Mouse (Mus musculus) urinary bladder, postnatal 36 days (tissue): ENCODE results near the gene Arpc3.
A peak's percentile ranks its signal among the peaks of the same experiment; 100 is the strongest.

ENCODE experiments used
- DNase-seq, 2 experiments: peaks; one replicate each; pipeline ENCODE4 v3.0.0; 2022; ENCODE audit warnings: low spot score in 2 of 2, mixed read lengths in 1 of 2

Gene Arpc3

DNA sequence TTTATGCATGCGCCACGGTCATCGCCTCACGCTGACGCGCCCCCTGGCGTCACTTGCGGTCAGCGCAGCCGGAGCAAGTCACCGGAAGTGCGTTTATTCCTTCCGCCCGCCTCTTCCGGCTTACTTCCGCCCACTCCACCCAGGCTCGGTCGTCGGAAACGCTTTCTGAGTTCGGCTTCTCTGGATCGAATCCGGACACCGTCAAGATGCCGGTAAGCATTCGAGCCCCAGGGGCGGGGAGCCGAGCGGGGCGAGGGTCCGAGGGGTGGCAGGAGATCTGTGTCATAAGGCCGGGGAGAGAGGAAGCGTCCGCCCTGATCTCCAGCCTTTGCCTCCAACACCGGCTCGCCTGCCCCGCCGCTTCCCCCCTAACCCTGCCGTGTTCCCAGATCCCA lies at the start of gene Arpc3:
Gene Arpc3 (plus strand): TSS at position 93 of the 395 bp plus-strand sequence.
- DNase-seq: peak; percentile 84 to 87

DNA sequence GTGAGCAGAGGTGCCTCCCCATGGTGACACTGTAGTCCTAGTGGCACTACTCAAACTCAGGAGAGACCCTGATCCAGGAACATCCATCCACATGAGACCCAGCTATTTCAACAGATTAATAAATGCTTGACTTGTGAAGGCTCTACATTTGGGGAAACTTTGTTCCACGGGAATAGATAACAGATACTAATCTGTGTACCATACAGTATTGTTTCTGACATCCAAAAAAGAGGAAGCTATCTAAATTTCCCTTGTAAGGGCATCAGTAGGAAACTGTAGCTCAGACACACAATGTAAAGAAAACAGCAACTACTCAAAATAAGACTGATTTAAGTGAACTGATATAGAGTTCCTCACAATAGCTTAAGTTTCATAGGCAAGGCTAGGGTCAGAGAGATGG lies 48.8 kb upstream of the Arpc3 start:
- DNase-seq: no peak

DNA sequence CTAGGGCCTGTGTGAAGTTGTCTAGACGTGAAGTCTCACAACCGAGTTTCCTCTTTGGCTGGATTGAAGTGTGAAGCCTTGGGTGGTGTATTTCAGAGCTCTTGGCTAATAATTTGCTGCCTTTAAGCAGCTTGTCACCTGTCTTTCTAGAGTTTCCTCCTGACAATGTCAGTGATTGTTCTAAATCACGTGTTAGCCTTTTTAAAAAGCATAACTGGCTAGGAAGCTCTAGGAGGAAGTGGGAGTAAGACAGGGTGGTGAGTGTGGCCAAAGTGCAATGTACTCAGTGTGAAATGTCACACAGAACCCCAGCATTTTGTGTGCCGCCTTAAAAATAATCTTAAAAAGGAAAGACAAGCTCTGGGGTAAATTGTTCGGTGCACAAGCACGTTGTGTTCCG lies 47.9 kb upstream of the Arpc3 start:
- DNase-seq: no peak

DNA sequence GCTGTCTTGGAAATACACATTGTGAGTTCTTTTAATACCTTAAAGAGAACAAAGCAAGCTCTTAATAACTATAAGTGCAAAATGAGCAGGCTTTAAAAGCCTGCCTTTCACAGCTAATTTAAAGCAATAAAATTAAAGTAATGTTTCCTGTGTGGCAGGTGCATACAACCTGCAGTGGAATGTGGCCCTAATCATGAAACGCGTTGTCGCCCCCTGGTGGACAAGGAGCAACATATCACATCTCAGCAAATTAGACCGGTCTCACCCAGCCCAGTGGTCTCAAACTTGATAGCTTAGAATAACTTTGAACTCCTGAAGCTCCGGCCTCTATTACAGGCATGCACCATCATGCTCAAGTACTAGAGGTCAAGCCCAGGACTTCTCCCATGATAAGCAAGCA lies 47.4 kb upstream of the Arpc3 start:
- DNase-seq: peak; percentile 71 to 73

DNA sequence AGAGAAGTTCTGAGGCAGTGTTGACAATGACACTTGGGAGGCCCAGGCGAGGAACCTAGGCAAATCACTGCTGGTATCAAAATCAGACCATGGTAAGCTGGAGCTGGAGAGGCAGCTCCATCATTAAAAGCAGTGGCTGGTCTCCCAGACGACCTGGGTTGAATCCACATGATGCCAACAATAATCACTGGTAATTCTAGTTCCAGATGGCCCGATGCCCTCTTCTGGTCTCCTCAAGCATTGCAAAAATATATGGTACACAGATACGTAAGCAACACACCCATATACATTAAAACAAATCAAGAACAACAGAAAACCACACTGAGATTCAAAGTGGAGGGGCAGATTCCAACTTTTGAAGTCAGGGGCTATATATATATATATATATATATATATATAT lies 45.9 kb upstream of the Arpc3 start:
- DNase-seq: no peak

DNA sequence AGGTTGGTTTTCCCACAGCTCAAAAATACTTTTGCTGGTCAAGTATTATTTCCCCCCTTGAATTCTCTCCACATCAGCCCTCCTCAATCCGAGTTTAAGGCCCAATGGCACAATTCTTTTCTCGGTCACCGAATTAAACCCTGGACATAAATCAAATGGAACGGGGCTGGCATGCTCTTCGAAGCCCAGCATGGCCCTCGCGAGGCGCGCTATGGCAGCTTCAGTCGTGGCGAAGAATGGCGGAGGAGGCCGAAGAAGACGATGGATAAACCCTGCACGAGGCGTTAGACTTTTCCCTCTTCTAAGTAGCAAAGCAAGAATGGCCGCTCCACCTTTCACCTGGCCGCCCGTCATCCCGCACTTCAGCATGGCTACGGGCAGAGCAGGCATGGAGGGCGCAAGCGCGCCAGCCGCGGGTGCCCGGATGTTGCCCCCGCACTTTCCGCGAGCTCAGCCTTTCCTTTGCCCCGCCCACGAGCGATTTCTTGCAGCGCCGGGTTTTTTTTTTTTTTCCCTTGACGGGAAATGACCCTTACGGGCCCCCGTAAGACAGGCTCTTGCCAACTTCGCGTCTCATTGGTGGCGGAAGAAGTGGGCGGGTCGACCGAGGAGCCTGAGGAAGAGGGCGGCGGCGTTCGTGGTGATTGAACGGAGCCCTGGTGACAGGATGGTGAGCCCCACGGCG lies 37.7 kb upstream of the Arpc3 start, which contains the start of the genes Rad9b and Vps29:
Gene Rad9b (minus strand): TSS at position 427 of the 685 bp plus-strand sequence.
Gene Vps29 (plus strand): TSS at position 563 of the 685 bp plus-strand sequence.
- peak; percentile 97 to 98 for DNase-seq

DNA sequence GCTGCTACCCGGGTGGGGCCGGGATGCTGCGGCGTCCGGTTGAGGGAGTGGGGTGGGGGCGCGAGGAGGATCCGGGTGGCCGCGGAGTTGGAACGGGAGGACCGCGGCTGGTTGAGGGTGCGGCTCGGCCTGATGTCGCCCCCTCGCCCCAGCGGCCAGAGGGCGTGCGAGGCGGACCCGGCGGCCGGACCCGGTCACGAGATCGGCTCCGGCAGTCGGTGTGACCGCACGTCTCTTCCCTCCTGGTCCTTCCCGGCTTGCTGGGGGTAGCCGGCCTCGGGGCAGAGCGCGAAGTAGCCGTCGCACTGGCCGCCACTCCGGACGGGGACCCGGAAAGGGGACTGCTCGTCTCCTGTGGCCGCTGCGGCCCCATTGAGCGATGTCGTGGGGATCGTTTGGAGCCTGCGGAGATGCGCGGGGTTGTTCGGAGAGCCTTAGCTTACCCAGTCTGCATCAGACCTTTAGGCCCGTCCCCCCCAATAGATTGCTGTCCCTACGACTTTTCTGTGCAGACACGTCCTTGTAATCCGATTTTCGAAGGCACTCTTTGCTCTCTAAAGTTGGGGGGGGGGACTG lies 37.1 kb upstream of the Arpc3 start:
- no peak for DNase-seq

DNA sequence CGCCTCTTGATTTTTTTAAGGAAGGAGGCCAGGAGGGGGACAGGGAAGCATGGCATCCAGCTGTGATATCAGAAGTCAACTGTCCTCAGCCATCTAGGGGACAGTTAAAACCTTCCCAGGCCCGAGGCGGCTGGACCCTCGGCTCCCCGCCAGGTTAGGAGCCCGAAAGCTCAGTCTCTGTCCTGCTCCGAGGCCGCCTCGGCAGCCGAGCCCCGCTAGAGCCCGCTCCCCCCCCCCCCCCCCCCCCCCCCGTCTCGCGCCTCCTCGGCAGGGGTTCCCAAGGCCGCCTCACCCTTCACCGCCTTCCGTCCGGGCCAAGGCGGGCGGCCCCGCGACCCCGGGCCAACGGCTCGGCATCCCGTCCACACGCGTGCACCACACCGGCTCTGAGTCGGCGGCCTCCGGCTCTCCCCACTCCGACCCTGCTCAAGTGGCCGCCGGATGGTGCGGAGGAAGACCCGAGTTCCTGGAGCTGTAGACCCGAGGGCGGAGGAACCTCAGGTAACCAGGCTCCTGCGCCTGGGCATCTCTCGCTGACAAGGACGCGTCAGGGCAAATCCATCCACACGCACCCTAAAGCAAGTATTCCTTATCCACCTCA lies 20.0 kb upstream of the Arpc3 start, which contains the start of gene Gpn3:
Gene Gpn3 (plus strand): TSS at position 286 of the 601 bp plus-strand sequence.
- no peak for DNase-seq

DNA sequence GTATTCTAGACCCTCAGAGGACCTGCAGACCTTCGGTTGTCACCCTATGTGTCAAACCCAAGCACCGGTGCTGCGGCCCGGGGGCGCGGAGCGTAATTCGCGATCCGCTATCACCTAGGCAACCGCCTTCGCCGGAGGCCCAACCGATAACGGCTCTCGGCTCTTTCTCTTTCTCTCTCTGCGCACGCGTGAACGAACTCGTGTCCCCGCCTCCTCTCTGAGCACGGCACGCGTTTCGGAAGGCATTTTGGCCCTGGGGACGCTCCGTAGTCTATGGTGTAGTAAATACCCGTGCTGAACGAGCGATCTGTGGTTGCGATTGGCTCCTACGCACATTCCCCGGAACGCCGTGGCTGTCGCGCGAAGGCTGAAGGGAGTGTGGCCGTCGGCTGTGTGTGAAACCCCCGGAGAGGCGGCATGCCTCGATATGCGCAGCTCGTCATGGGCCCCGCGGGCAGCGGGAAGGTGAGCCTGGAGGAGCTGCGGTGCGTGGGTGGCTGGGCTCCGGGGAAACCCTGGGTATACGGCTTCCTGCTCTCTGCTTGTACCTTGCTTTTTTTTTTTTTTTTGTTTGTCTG lies 19.4 kb upstream of the Arpc3 start, which contains the start of gene Fam216a:
Gene Fam216a (minus strand): TSS at position 173 of the 578 bp plus-strand sequence.
- peak; percentile 99 for DNase-seq

DNA sequence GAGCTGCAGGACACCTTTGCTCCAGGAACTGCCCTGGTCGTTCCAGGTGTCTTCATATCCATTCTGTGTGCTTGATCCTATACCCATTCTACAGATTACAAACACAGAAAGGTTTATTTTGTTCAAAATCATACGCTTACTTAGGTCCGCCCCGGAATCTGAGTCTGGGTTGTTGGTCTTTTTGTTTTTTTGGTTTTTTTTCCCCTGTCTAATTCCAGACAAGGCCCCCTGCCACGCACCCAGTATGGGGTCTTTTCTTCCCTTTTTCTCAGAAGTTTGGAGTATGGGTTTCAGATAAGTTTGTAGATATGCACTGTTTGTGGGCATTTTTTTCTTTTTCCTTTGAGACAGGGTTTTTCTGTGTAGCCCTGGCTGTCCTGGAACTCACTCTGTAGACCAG lies 18.8 kb upstream of the Arpc3 start:
- DNase-seq: no peak

DNA sequence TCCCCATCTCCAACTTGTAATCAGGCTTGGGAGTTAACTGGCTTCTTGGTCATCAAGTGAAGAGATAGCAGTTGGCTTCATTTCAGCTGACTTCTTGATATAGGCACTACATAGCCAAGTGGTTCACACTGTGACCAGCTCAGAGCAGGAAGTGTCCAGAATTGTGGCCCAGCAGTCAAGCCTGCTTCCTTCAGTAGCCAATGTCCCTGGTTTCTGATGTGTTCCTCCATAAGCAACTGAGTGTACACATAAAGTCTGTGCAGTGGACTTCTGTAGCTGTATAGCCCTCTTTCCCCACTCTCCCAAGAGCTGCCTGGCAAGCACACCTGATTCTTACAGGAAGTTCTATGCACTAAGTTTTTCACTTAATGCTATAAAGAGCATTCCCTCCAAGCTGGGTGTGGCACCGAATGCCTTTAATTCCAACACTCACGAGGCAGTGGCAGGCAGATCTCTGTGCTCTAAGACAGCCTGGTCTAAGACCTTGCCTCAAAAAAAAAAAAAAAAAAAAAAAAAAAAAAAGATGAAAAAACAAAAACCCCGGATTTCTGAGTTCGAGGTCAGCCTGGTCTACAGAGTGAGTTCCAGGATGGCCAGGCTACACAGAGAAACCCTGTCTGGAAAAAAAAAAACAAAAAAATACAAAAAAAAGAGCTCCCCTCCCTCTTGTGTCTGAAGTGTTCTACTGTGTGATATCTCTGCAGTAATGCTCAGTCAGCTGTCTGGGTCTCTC lies 14.4 kb upstream of the Arpc3 start:
- DNase-seq: no peak

DNA sequence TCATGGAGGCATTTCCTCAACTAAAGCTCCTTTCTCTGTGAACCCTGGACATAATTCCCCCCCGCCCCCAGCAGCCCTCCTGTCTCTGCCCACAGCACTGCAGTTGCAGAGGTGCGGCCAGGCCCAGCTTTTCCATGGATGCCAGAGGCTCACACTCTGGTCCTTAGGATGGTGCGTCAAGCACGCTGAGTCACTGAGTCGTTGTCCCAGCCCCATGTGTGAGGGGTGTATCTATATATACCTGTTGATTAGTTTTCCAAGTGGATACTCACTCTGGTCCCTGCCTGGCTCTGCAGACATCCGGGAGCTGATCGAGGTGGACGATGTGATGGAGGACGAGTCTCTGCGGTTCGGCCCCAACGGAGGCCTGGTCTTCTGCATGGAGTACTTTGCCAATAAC lies 13.5 kb upstream of the Arpc3 start:
- no peak for DNase-seq

DNA sequence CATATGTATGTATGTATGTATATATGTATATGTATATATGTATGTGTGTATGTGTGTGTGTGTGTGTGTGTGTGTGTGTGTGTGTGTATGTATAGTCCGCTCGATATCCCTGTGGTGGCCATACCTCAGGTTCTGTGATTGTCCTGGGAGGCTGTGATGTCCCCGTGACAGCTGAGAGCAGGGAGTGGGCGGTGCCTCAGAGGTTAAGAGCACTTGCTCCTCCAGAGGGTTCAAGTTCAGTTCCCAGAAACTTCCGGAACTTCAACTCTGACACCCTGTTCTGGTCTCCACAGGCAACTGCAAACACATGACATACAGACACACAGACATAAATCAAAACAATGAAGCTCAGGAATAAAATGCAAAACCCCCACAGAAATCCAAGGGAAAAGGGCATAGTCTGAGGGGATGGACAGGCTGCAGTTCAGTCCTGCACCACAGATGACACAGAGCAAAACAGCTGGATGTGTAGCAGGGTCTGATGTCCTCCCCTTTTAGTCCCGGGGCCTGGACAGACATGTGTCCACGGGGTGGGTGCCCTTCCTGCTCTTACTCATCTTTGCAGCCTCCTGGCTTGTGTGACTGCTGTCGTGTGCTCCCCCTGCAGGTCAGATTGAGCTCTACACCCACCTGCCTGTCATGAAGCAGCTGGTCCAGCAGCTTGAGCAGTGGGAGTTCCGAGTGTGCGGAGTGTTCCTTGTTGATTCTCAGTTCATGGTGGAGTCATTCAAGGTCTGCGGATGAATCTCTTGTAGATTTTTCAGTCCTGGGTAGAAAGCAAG lies 12.1 kb upstream of the Arpc3 start:
- DNase-seq: peak; percentile 33 to 55

DNA sequence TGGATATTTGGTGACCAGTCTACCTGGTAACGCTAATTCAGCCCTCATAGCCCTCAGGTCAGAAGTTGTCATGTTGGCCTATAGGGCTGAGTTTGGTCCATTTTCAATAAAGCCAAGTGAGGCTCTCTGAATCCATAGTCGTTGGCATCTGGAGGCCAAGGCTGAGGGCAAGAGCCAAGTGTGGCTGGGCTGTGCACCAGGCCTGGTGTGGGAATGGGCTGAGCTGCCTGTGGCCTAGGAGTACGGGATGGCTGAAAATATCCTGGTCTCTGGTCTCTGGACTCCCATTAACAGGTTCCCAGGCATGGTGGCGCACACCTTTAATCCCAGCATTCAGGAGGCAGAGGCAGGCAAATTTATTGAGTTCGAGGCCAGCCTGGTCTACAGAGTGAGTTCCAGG lies 1.7 kb upstream of the Arpc3 start:
- no peak for DNase-seq

DNA sequence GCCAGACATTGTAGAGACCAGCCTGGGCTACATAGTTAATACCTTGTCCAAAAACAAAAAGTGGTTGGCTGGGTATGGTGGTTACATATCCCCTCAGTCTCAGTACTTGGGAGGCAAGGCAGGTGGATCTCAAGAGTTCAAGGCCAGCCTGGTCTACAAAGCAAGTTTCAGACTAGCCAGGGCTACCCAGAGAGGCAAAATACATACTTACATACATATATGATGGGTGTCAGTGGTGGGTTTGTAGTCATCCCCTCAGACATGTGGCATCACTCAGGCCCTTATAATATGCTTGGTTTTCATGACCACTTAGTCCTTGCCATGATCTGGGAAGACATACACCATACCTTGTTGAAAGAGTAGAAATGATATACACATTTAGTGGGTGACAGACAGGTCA lies 1.0 kb upstream of the Arpc3 start:
- DNase-seq: no peak

DNA sequence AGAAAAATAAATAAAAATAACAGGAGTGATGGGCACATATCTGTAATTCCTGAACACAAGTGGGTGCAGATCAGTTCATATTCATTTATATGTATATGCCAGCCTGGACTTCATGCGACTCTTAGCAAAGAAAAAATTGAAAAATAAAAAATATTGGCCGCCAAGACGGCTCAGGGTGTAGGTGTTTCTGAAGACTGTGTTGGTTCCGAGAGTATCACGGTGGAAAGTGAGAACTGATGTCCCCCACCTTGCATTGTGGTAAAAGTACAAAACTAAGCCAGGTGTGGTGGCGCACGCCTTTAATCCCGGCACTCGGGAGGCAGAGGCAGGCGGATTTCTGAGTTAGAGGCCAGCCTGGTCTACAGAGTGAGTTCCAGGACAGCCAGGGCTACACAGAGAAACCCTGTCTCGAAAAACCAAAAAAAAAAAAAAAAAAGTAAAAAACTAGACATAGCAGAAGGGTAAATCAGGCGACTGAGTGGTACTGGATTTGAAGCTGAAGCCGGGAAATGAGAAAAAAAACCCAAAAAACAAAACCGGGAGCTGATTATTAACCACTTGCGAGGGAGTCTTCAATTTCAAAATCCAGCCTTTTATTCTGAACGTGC lies 396 bp upstream of the Arpc3 start:
- DNase-seq: no peak

DNA sequence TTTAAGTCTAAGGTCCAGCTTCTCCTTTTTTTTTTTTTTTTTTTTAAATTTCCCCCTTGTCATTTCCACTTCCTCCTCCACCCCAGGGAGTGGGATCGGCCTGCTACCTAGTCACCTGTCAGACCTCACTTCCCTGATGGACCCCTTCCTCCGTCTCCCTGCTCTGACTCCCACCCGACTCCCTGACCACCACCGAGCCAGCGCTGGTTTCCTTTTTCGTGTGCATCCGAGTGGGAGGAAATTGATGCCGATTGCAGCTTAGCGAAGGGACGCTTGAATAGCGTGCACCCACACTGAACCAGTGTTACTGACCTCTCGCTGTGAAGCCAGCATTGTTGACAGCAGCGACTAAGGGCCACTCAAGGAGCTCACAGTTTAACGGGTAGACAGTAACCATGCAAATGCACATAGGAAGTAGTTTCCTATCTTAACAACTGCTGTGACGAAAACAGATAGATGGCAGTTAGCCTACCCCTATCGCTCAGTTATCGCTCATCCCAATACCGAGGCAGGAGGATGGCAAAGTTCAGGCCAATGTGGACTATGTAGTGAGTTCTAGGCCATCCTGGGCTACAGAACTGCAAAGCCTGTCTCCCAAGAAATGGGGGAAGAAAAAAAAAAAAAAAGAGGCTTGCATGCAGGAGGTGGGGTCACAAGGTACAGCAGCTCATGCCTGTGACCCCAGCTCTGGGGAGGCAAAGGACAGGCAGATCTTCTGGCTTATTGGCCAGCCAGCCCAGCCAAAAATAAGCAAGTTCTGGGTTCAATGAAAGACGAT lies 738 bp downstream of the Arpc3 start:
- peak in 1 of 2 experiments; percentile 20 for DNase-seq

DNA sequence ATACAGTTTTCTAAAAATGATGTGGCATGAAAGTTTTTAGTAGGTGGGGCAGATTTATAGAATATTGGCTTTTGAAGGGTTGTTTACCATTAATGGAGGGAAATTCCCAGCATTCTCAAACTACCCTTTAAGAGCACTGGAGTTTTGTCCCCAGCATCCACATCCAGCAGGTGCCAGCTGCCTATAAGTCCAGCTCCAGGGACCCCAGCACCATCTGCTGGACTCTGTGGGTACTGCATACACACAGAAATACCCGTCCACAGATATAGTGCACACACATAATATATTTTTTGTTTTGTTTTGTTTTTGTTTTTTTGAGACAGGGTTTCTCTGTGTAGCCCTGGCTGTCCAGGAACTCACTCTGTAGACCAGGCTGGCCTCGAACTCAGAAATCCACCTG lies 2.2 kb downstream of the Arpc3 start:
- peak; percentile 50 to 65 for DNase-seq

DNA sequence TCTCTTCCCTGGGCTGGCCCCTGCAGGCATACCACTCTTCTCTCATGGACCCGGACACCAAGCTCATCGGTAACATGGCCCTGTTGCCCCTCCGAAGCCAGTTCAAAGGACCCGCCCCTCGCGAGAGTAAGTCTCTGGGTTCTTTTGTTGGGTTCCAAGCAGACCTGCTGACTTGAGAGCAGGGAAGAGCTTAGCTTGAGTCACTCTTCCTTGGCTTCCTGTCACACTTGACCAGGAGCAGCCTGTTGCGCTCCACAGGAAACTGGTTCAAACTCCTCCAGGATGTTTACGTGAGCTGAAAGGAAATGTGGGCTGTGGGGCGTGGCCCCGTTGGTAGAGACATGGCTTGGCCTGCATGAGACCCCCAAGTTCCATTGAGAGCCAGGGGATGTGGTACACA lies 5.1 kb downstream of the Arpc3 start:
- DNase-seq: no peak

DNA sequence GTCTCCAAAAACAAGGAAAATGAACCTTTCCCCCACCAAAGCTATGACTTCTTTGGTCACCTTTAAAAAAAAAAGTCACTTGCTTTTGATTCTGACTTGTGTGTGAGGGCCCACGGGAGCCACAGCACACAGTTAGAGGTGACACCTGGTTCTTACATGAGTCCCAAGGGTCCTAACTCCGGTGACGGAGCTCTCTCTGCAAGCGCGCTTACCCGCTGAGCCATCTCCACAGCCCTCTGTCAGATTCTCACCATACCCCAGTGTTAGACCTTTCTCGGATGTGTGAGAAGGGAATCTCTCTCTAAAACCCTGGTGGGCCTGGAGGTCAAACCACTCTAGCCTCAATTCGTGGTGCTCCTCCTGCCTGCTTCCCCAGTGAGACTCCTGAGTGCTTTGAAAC lies 5.8 kb downstream of the Arpc3 start:
- no peak for DNase-seq
